Mouse (Mus musculus) midbrain, embryonic 12.5 days (tissue): ENCODE measurements around the gene Cab39. TPM values are rescaled to one million over a fixed set of nuclear protein-coding genes. Genes with fewer than 3 reads are reported as not detected.

Experiments
- ATAC-seq: fragments of 200-750 bp; cut with Nextera tagmentation; 2 replicates; pipeline ENCODE4 v1.8.0; 2017; ENCODE audit warnings: low read depth, moderate TSS enrichment, moderate library complexity; ENCODE audit not compliant: low FRiP score
- H3K27ac ChIP-seq: fragments of 300-500 bp; sonication (generic); replicated peaks from 2 replicates; pipeline ENCODE4 v1.5.1; 2016; ENCODE audit warnings: mild to moderate bottlenecking
- H3K27me3 ChIP-seq: fragments of 300-500 bp; sonication (generic); 2 replicates; pipeline ENCODE4 v1.6.1; 2016; ENCODE audit warnings: mild to moderate bottlenecking
- H3K36me3 ChIP-seq: fragments of 300-500 bp; sonication (generic); 2 replicates; pipeline ENCODE4 v1.6.1; 2016
- H3K4me1 ChIP-seq: fragments of 300-500 bp; sonication (generic); 2 replicates; pipeline ENCODE4 v1.6.1; 2016
- H3K4me2 ChIP-seq: fragments of 300-500 bp; sonication (generic); replicated peaks from 2 replicates; pipeline ENCODE4 v1.6.1; 2016; ENCODE audit warnings: mild to moderate bottlenecking, moderate library complexity
- H3K4me3 ChIP-seq: fragments of 300-500 bp; sonication (generic); 2 replicates; pipeline ENCODE4 v1.5.1; 2016; ENCODE audit warnings: mild to moderate bottlenecking
- H3K9ac ChIP-seq: fragments of 300-500 bp; sonication (generic); replicated peaks from 2 replicates; pipeline ENCODE4 v1.6.1; 2016; ENCODE audit warnings: mild to moderate bottlenecking, moderate library complexity
- H3K9me3 ChIP-seq: fragments of 300-500 bp; sonication (generic); 2 replicates; pipeline ENCODE4 v1.6.1; 2016; ENCODE audit warnings: mild to moderate bottlenecking
- WGBS: fragments of 180-500 bp; shearing (Covaris S2); methylation state at CpG from one replicate; pipeline ENCODE4 v1.1.7; 2016; 5-methylcytosine and 5-hydroxymethylcytosine counted together
- polyA plus RNA-seq: library from polyadenylated mRNA; unstranded; fragments of >200 nt; fragmentation: Nextera tagmentation; extraction: Ambion mirVana; gene quantifications from 2 replicates; pipeline ENCODE4 v1.2.1, GENCODE M21; 2016

Cab39 gene
- 69.2 and 79.9 TPM in 2 replicates for polyA plus RNA-seq

DNA sequence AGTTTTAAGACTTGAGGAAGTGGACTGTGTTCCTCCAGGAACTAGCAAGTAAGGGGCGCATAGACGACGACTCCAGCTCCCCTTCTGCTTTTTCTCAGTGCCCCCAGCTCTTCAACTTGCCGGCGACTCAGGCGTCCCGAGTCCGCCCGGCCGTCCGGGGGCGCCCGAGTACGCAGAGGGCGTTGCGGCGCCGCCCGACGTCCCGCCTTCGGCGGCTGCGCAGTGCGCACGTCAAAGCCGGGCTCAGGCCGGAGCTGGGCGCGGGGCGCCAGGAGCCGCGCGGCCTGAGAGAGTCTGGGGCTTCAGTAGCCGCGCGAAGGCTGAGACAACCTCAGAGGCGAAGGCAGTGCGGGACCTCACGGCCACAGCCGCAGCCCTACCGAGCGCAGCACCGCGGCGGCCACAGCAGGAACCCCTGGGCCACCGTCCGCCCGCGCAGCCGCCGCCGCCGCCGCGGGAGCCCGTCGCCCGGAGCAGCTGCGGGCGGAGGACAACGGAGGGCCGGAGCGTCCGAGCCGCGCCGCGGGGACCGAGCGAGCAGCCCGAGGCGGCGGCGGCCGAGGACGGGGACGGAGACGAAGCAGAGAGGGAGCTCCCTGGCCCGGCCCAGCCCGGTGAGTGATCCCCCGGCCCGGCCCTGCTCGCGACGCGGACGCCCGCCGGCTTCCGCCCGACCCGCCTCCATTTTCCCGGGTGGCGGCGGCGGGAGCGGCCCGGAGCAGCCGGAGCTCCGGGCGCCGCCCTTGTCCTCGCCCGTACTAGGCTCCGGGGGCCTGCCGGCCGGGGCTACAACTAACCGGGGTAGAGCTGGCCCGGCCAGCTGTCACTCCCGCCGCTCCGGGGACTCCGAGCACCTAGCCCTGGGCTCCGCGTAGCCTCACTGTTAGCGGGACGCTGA is at the start of gene Cab39:
Cab39 (plus strand) TSS at position 234 of the 898 bp plus-strand sequence.
- Histone ChIP-seq H3K4me2 (peak within 1 kb of the TSS; percentile 68), H3K4me1 (peaks cover 15% of the 10 kb centered on the region), H3K27me3 (no peaks in the 10 kb centered on the region; the same call in 1 of the 2 replicates), H3K36me3 (no peaks in the 10 kb centered on the region), H3K27ac (peak within 1 kb of the TSS; percentile 98), H3K9ac (peak within 1 kb of the TSS; percentile 99), H3K9me3 (no peaks in the 10 kb centered on the region), H3K4me3 (peak within 1 kb of the TSS; percentile 98)
- peak; percentile 95 for ATAC-seq
- WGBS: under 1% methylated on average over 96 of the region's 118 CpGs

DNA sequence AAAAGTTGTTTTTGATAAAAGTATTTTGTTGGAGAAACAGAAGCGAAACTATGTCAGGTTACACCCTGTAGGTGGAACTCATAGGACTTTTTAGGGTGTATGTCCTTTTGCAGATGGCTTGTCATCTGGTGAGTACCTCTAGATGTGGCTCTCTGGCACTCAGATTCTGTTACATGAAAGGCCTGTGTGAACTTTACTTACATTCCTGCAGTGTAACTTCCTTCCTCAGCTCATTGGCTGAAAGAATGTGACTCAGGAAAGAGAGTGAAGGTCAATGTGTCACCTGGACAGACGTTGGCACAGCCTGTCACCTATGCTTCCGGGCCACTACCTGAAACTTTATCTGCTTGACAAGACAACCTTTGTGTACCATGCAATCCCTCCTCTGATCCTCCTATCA is 48.7 kb upstream of the Cab39 start:
- H3K36me3 ChIP-seq: no peaks in the 10 kb centered on the region
- no peak for ATAC-seq
- 91% methylated on average over 3 of the region's 3 CpGs for WGBS
- H3K4me3 ChIP-seq: no peak overlapping the region
- H3K9me3 ChIP-seq: no peaks in the 10 kb centered on the region
- no peak overlapping the region for H3K9ac ChIP-seq
- H3K27ac ChIP-seq: no peak overlapping the region
- H3K4me1 ChIP-seq: peaks cover 14% of the 10 kb centered on the region
- H3K27me3 ChIP-seq: no peaks in the 10 kb centered on the region
- H3K4me2 ChIP-seq: no peak overlapping the region

DNA sequence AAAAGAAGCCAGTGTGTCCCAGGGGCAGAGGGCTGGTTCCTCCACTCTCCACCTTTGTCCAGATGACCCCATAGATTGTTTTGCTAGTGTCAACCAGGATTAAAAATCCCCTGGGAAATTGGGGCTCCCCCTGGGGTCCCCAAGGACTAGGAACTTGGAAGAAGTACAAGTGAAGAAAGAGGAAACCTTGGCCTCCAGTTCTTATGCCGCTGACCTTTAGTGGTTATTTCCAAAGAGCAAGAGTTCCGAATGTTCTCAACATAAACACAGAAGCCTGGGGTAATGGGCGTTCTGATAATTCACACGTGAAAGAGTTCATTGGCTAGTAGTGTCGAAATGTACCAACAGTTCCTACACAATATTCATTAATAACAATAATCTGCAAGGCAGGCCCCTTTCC is 46.7 kb upstream of the Cab39 start:
- no peaks in the 10 kb centered on the region for H3K27me3 ChIP-seq
- H3K9ac ChIP-seq: no peak overlapping the region
- no peaks in the 10 kb centered on the region for H3K9me3 ChIP-seq
- no peak overlapping the region for H3K4me2 ChIP-seq
- H3K4me1 ChIP-seq: peaks cover 18% of the 10 kb centered on the region
- H3K36me3 ChIP-seq: no peaks in the 10 kb centered on the region
- no peak overlapping the region for H3K27ac ChIP-seq
- no peak overlapping the region for H3K4me3 ChIP-seq
- WGBS: 89% methylated on average over 5 of the region's 5 CpGs
- no peak for ATAC-seq

DNA sequence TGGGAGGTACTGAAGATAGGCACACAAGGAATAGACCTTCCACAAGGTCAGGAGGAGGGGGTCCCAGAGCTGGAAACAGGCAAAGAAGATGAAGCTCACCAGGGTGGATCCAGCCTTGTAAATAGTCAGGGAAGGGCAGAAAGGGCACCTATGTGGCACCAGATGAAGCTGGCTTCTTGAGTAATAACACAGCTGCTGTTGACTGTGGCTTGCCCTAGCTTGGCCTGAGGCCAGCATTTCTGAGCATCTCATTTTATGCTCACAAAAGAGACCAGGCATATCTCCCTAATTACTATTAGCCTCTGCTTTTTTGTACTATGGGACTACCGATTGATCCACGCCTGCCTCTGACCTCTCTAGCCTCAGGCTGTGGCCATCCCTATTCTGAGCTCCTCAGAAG is 43.4 kb upstream of the Cab39 start:
- Histone ChIP-seq H3K27ac (no peak overlapping the region), H3K9me3 (no peaks in the 10 kb centered on the region), H3K36me3 (no peaks in the 10 kb centered on the region), H3K27me3 (no peaks in the 10 kb centered on the region), H3K4me2 (no peak overlapping the region), H3K9ac (no peak overlapping the region), H3K4me1 (peaks cover 7% of the 10 kb centered on the region), H3K4me3 (no peak overlapping the region)
- ATAC-seq: no peak
- WGBS: 85% methylated on average over 2 of the region's 2 CpGs

DNA sequence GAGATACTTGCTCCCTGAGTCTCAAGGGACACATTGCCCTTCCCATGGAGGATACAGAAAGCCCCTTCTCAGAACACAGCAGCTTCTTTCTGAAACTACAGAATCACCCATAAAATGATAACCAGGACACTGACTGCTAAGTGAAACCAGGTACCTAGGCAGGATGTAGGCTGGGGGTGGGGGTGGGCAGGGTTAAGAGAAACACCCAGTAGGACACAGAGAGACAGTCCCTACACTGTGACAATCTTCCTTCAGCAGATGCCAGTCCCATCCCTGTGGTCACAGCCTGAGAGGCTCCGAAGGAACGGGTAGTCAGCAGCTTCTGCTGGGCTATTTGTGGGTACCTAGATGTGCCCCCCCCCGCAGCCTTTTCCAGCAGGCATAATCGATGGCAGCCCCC is 42.6 kb upstream of the Cab39 start:
- H3K27ac ChIP-seq: no peak overlapping the region
- 89% methylated on average over 4 of the region's 4 CpGs for WGBS
- H3K4me3 ChIP-seq: no peak overlapping the region
- no peaks in the 10 kb centered on the region for H3K36me3 ChIP-seq
- H3K9me3 ChIP-seq: no peaks in the 10 kb centered on the region
- 0 out of 2 replicates have a peak, but pooled peaks have one; percentile 5 for ATAC-seq
- no peaks in the 10 kb centered on the region for H3K27me3 ChIP-seq
- no peak overlapping the region for H3K9ac ChIP-seq
- H3K4me1 ChIP-seq: peaks cover 7% of the 10 kb centered on the region
- no peak overlapping the region for H3K4me2 ChIP-seq

DNA sequence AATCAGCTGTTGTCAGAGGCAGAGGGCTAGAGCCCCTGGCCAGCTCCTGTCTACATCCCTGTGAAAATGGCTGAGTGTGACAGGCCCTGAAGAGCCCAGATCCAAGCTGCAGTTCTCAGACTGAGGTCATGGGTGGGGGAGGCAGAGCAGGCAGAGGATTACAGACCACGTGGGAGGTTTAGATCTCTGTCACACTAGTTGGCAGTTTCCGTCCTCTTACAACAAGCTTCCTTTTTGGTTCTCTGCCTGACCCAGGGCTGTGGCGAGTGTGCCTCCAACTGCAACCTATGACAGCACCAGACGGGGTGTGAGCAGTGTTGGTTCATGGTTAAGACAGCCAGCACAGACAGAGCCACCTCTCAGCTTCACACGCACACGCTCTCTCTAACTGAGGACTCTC is 41.7 kb upstream of the Cab39 start:
- H3K27me3 ChIP-seq: no peaks in the 10 kb centered on the region
- H3K9me3 ChIP-seq: no peaks in the 10 kb centered on the region
- peaks cover 7% of the 10 kb centered on the region for H3K4me1 ChIP-seq
- H3K4me2 ChIP-seq: no peak overlapping the region
- H3K4me3 ChIP-seq: no peak overlapping the region
- H3K36me3 ChIP-seq: no peaks in the 10 kb centered on the region
- WGBS: 47% methylated on average over 6 of the region's 6 CpGs
- H3K9ac ChIP-seq: no peak overlapping the region
- no peak overlapping the region for H3K27ac ChIP-seq
- ATAC-seq: peak; percentile 72; the same call in 1 of the 2 replicates

DNA sequence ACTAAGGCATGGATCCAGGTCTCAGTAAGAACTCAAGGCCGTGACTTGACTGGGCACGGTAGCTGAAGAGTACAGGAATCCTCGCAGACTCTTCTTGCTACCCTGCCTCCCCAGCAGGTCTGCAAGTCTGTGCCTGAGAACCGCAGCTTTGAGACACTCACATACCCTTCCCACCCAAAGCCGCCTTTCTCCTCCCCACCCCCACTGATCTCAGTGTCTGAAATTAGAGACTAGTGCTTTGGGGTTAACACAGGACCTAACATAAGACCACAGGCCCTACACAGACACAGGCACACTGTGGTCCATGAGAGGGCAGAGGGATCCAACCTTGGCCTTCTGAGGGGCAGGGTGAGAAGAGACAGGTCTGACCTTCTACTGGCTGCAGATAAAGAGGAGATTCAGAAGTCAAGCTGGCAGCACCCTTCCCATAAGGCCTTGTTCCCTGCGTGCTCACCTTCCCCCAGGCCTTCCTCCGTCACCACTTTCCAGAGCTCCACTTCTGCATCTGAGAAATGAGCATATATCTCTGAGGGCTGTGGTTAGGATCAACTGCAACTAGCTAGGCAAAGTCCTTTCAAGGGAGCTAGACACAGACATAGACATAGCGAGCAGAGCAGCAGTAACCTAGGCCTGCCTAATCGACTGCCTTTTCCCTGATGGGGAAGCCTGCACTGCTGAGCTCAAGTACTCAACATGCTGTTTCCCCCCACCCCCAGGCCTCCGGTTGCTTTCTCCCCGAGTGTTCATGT is 41.1 kb upstream of the Cab39 start:
- Histone ChIP-seq H3K4me2 (no peak overlapping the region), H3K27me3 (no peaks in the 10 kb centered on the region), H3K4me3 (no peak overlapping the region), H3K36me3 (no peaks in the 10 kb centered on the region), H3K9me3 (no peaks in the 10 kb centered on the region), H3K9ac (no peak overlapping the region), H3K27ac (no peak overlapping the region), H3K4me1 (peaks cover 7% of the 10 kb centered on the region)
- WGBS: 81% methylated on average over 11 of the region's 11 CpGs
- ATAC-seq: no peak

DNA sequence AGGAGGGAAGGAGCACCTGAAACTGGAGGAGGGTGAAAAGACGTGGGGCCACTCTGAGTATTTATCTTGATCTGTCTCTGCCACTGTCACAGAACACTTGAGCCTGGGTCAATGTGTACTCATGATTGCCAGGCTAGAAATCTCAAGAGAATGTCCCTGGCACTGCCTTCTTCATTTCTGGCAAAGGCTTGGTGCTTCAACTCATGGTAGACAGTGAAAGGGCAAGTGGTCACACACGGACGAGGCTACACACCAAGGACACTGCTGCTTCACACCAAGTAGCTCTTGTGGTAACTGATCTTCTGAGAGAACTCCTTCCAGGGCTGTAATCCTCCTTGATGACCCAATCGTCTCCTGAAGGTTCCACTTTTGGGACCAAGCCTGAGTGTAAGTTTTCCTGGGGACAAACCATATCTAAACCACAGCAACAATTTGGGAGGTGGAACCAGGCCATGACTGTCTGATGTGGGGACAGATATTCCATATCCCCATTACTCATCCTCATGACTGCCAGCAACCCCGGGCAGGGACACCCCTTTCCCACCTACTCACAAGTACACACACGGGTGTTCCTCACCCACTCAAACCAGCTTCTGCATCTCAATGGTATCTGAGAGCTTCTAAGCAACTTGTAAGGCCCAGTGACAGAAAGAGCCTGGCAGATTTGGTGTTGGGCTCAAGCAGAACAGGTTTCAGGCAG is 35.6 kb upstream of the Cab39 start:
- Histone ChIP-seq H3K27me3 (no peaks in the 10 kb centered on the region; the same call in 1 of the 2 replicates), H3K9ac (no peak overlapping the region), H3K27ac (no peak overlapping the region), H3K9me3 (no peaks in the 10 kb centered on the region), H3K4me3 (no peak overlapping the region), H3K4me1 (peaks cover 11% of the 10 kb centered on the region), H3K36me3 (no peaks in the 10 kb centered on the region), H3K4me2 (0 out of 2 replicates have a peak overlapping the region, but pooled peaks have one; percentile 14)
- 86% methylated on average over 6 of the region's 6 CpGs for WGBS
- ATAC-seq: no peak

DNA sequence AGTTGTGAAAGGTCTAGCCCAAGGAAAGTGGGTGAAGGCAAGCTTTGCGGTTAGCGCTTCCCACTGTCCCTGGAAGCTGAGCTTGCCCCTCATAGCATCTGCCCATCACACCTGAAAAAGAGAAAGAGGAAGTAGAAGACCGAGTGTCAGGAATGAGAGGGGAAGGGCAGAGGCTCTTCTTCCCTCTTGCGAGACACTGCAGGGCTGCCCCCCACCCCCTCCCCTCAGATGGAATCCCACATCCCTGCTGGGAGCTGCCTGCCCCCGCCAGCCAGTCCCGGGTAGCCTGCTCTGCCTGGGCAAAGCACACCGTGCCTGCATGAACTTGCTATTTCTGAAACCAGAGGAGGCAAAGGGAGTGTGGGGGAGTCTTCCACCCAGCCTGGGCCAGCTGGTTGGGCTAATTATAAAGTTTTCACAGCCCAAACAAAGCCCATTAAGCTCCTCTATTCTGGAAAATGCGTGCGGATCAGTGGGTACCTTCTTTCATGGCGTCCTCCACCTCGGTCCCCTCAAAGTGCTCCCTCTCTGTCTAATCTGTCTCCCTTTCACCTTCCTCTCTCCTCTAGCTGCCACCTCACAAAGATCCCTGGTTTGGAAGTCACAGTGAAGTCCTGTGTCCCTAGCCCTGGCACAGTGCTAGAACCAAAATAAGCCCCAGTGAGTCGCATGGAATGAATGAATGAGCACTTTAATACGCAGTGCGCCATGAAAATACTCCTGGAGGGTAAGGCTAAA is 34.8 kb upstream of the Cab39 start:
- Histone ChIP-seq H3K27ac (no peak overlapping the region), H3K9me3 (no peaks in the 10 kb centered on the region), H3K4me3 (no peak overlapping the region), H3K4me1 (peaks cover 11% of the 10 kb centered on the region), H3K4me2 (peak overlapping the region; percentile 14; the same call in 1 of the 2 replicates), H3K36me3 (no peaks in the 10 kb centered on the region), H3K27me3 (no peaks in the 10 kb centered on the region; the same call in 1 of the 2 replicates), H3K9ac (no peak overlapping the region)
- no peak for ATAC-seq
- WGBS: 33% methylated on average over 14 of the region's 14 CpGs

DNA sequence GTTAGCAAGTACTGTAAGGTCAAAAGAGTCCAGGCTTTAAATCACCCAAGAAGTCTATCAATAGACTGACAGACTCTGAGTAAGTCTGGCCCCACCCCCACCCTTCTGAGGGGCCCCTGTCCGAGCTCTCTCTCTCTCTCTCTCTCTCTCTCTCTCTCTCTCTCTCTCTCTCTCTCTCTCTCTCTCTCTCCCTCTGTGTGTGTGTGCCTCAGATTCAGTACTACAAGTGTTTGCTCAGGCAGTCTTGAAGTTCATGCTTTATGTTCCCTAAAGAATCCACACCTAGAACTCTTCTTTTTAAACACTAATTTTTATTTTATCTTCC is 34.3 kb upstream of the Cab39 start:
- peaks cover 11% of the 10 kb centered on the region for H3K4me1 ChIP-seq
- no peak overlapping the region for H3K27ac ChIP-seq
- no peak for ATAC-seq
- WGBS: 27% methylated on average over 1 of the region's 1 CpGs
- H3K36me3 ChIP-seq: no peaks in the 10 kb centered on the region
- no peaks in the 10 kb centered on the region; the same call in 1 of the 2 replicates for H3K27me3 ChIP-seq
- H3K9ac ChIP-seq: no peak overlapping the region
- H3K4me3 ChIP-seq: no peak overlapping the region
- 0 out of 2 replicates have a peak overlapping the region, but pooled peaks have one; percentile 14 for H3K4me2 ChIP-seq
- H3K9me3 ChIP-seq: no peaks in the 10 kb centered on the region

DNA sequence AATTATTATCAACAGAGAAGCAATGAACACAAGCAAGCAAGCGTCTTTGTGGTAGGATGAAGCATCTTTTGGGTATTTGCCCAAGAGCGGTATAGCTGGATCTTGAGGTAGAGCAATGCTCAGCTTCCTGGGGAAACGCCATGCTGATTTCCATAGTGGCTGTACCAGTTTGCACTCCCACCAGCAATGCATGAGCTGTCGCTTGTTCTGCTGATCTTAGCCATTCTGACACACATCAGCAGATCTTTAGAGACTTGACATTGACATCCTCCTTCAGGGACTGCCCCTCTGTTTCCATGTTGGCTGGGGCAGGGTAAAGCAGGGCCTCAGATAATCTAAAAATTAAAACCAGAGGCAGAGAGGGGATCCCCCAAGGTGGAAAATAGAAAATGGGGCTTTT is 31.6 kb upstream of the Cab39 start:
- Histone ChIP-seq H3K27ac (no peak overlapping the region), H3K4me1 (peaks cover 11% of the 10 kb centered on the region), H3K9ac (no peak overlapping the region), H3K36me3 (no peaks in the 10 kb centered on the region), H3K4me3 (no peak overlapping the region), H3K4me2 (no peak overlapping the region), H3K27me3 (no peaks in the 10 kb centered on the region; the same call in 1 of the 2 replicates), H3K9me3 (no peaks in the 10 kb centered on the region)
- whole genome bisulfite sequencing: 85% methylated on average over 4 of the region's 4 CpGs
- no peak for ATAC-seq
